Mouse (Mus musculus) small intestine, adult 2 months (tissue): ENCODE measurements around the gene Cox19.

Source experiments
- CTCF ChIP-seq: fragments of 200-500 bp; IDR thresholded peaks from 2 replicates; pipeline ENCODE4 v1.5.1; 2012; ENCODE audit warnings: low read depth, mild to moderate bottlenecking, control low read depth, inconsistent platforms, low read length, moderate library complexity, mixed read lengths; ENCODE audit not compliant: insufficient replicate concordance, insufficient read length; ENCODE audit errors: extremely low read depth
- POLR2A ChIP-seq: fragments of 200-500 bp; IDR thresholded peaks from 2 replicates; pipeline ENCODE4 v1.6.1; 2012; ENCODE audit warnings: low read depth, mild to moderate bottlenecking, control low read depth, inconsistent platforms, low read length, moderate library complexity

DNA sequence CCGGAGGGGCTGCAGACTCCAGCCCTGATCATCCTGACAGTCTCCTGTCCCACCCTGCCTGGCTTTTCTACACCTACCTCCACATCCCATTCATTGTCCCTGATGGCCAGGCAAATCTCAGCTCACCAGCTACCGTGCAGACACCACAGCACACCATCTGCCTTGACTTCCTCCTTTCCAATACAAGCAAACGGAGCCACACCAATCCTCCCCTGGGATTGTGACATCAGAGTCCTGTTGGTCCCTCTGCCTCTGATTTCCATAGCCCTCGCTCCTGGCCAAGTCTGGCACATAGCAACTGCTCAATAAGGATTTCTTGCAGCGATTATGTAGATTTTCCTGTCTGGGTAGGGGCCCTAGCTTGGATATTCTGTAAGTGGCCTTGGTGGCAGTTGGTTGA lies at the start of gene Cox19:
- TF ChIP-seq CTCF, result no peak
- TF ChIP-seq POLR2A, result no peak
